Mouse (Mus musculus): Measurements from ENCODE around the gene Rpl18.

- TF ChIP-seq POLR2A (IDR thresholded peaks at IDR 0.05; ENCODE audit: borderline replicate concordance, low read depth, low read length) (no peak), CTCF (IDR thresholded peaks at IDR 0.05; ENCODE audit: low read depth, low read length) (no peak)
These were observed 12.3 kb upstream of the Rpl18 start for GRCm38 (mm10) chr7:45702809-45703520.
